Mouse (Mus musculus): ENCODE measurements around the gene Map4k5. TPM values are rescaled to one million over a fixed set of nuclear protein-coding genes. Genes with fewer than 3 reads are reported as not detected.
A peak's percentile ranks its signal among the peaks of the same experiment; 100 is the strongest.

The Map4k5 gene
- polyA plus RNA-seq, 1 experiment from 2014 or later: 30.7 TPM

DNA sequence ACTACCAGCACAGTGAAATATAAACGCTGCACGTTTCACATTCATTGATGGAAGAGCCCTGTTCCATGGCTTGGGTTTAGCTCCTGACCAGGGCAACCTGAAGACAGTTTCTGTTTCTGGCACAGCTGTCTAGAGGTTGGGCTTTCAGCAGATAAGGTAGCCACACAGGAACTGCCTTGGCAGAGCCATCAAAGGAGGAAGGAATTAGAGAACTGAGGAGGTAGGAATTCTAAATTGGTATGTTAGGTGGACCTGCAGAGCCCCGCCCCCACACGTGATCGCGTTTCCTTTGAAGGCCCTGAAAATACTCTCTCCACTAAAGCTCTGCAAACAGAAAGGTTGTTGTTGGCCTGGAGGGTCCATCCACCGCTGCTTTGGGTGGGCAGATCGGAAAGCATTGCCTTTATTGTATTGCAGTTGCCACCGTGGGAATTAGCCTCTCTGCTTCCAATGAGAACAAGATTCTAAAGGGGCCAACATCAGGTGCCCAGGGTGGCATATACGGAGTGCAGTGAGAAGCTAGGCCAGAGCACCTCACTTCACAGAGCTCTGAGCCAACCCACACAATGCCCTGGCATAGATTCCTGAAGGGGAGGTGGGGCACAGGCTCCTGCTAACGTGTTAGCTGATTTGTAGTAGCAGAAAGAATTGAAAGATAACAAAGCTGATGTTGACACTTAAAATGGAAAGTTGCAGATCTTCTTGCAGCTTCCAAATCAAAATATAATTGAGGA is 116.2 kb downstream of the Map4k5 start:
- H3K9me3 ChIP-seq: no peaks in the 10 kb centered on the region
- peaks cover 4% of the 10 kb centered on the region for H3K4me1 ChIP-seq (replicated peaks)
- no peak overlapping the region for H3K4me2 ChIP-seq
- no peak overlapping the region for H3K4me3 ChIP-seq
- WGBS: 75% methylated on average over 11 of the region's 11 CpGs
- no peak for ATAC-seq (ENCODE audit: low read depth)
- no peaks in the 10 kb centered on the region for H3K27me3 ChIP-seq
- no peak overlapping the region for H3K9ac ChIP-seq
- H3K36me3 ChIP-seq: no peaks in the 10 kb centered on the region
- H3K27ac ChIP-seq (replicated peaks): no peak overlapping the region

DNA sequence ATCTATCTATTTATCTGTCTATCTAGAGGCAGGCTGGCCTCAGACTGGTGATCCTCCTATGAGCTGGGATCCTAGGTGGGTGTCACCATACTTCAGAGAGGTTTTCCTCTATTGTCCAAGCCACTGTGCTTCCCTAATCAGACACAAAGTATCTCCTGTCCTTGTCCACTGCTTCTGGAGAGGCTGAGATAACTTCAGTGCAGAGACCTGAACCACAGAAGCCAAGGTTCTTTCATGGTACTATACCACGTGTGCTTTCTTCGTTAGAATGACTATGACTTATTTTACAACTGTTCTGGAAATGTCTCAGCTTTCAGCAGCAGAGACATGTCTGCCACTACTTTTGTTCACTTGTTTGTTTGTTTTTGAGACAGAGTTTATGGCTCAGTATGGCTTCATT is 124.2 kb downstream of the Map4k5 start:
- 80% methylated on average over 2 of the region's 2 CpGs for WGBS
- no peaks in the 10 kb centered on the region for H3K27me3 ChIP-seq
- H3K36me3 ChIP-seq: no peaks in the 10 kb centered on the region
- H3K4me1 ChIP-seq (replicated peaks): peaks cover 28% of the 10 kb centered on the region
- no peaks in the 10 kb centered on the region for H3K9me3 ChIP-seq
- H3K9ac ChIP-seq: no peak overlapping the region
- no peak overlapping the region for H3K4me3 ChIP-seq
- ATAC-seq (ENCODE audit: low read depth): no peak
- H3K27ac ChIP-seq (replicated peaks): no peak overlapping the region
- no peak overlapping the region for H3K4me2 ChIP-seq

DNA sequence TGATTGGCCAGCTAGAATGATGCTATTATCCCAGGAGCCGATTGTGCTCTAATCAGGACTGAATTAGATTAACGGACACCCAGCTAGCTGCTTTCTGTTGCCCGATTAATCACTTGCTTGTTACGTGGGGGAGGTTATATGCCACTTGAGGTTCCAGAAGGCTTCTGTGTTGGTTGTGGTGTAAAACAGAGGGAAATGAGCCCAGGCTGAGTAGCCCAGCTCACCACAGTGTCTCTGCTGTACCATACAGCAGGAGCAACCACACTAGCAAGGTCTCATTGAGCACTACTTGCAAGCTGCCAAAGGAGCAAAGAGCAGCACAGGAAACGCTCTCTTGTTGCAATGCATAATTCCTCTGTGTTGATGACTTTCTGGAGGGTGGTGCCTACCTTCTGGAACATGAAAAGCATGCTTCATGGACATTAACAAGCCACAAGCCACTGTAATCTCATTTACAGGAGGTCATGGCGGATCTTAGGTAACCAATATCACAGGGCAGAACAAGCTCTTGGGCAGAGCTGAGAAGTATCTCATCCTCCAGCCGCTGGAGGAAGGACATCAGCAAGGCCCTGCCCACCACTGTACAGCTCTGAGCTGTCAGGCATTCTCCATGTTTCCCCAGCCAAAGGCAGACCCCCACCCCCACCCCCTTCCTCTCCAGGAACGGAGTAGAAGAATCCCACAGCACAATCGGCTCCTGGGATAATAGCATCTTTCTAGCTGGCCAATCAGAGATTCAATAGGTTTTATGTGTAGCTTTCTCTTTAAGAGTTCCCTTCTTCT is 125.3 kb downstream of the Map4k5 start:
- Histone ChIP-seq H3K27ac (replicated peaks) (0 out of 2 replicates have a peak overlapping the region, but pooled peaks have one; percentile 14), H3K27me3 (no peaks in the 10 kb centered on the region), H3K9ac (no peak overlapping the region), H3K9me3 (no peaks in the 10 kb centered on the region), H3K4me3 (no peak overlapping the region), H3K4me2 (no peak overlapping the region), H3K36me3 (no peaks in the 10 kb centered on the region), H3K4me1 (replicated peaks) (peaks cover 28% of the 10 kb centered on the region)
- 37% methylated on average over 9 of the region's 9 CpGs for WGBS
- ATAC-seq (ENCODE audit: low read depth): peak; percentile 51; the same call in 1 of the 2 replicates

DNA sequence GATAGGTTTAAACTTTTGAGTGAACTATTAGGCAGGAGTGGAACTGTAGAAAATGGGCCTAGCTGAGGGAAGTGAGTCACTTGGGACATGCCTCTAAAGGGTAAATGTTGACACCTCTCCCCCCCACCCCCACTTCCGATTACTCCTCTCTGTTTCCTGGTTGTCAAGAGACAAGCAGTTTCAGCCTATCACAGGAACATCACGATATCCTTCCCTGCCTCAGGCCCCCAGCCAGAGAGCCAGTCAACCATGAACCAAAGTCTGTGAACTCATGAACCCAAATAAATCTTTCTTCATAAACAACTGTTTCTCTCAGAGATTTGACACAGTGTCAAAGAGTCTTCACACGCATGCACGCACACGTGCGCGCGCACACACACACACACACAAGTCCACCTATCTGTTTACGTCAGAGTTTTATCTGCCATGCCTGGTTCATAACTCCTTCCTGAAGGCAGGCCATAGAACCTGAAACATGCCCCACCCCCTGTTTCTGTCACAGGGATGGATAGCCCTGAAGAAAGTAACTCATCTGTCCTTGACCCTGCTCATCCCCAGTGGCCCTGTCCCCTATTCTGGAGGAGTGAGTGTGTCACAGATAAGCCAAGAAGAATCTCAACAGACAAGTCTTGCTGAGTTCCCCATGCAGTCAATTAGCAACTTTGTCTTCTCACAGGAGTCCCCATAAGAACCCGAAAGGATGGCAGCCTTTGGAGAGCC is 126.7 kb downstream of the Map4k5 start:
- ATAC-seq (ENCODE audit: low read depth): no peak
- 60% methylated on average over 10 of the region's 10 CpGs for WGBS
- no peaks in the 10 kb centered on the region for H3K27me3 ChIP-seq

DNA sequence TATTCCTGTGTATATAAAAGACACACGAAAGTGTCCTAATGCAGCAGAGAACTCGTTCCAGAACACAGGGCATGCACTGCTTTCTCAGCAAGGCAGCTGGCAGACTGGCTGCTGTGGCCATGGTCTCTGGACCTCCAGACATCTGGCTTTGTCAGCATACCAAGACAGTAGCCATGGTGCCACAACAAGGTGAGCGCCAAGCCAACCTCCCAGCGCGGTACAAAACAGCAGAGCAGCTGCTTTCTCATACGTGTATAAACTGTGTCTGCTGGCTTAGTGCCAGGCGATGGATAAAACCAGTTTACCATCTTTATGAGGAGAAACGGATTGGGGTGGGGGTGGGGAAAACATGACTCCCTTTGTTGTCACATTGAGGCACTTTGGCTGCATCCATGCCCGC is 127.5 kb downstream of the Map4k5 start:
- Histone ChIP-seq H3K4me1 (replicated peaks) (peaks cover 28% of the 10 kb centered on the region), H3K9me3 (no peaks in the 10 kb centered on the region), H3K9ac (no peak overlapping the region), H3K27ac (replicated peaks) (no peak overlapping the region), H3K27me3 (no peaks in the 10 kb centered on the region), H3K4me3 (no peak overlapping the region), H3K4me2 (no peak overlapping the region), H3K36me3 (no peaks in the 10 kb centered on the region)
- 46% methylated on average over 9 of the region's 9 CpGs for WGBS
- no peak for ATAC-seq (ENCODE audit: low read depth)

More for the DNA sequence above, 126.7 kb downstream of the Map4k5 start:
- no peak overlapping the region for H3K27ac ChIP-seq (replicated peaks)
- H3K36me3 ChIP-seq: no peaks in the 10 kb centered on the region
- H3K4me3 ChIP-seq: no peak overlapping the region
- H3K9me3 ChIP-seq: no peaks in the 10 kb centered on the region
- H3K4me1 ChIP-seq (replicated peaks): peaks cover 28% of the 10 kb centered on the region
- H3K4me2 ChIP-seq: no peak overlapping the region
- H3K9ac ChIP-seq: no peak overlapping the region

DNA sequence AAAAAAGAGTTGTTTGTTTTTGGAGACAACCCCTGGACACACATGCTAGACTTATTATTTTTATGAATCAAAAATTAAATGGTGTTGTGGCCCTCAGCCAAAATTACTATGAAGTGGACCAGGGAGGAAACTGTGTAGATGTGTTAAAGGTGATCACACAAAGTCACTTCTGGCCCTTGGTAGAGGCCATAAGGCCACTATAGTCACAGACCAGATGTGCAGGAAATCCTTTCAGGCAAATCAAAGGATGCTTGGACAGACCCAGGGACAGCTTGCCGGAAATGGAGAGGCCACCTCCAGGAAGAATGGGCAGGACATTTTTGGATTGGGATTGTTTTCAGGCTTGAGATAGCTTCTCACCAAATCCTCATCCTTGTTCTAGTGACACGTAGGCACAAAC is 131.4 kb downstream of the Map4k5 start:
- Histone ChIP-seq H3K4me1 (replicated peaks) (peaks cover 32% of the 10 kb centered on the region), H3K9ac (no peak overlapping the region), H3K36me3 (no peaks in the 10 kb centered on the region), H3K9me3 (no peaks in the 10 kb centered on the region), H3K27me3 (no peaks in the 10 kb centered on the region), H3K27ac (replicated peaks) (no peak overlapping the region), H3K4me3 (no peak overlapping the region), H3K4me2 (no peak overlapping the region)
- no peak for ATAC-seq (ENCODE audit: low read depth)
- WGBS: 88% methylated on average over 2 of the region's 2 CpGs

DNA sequence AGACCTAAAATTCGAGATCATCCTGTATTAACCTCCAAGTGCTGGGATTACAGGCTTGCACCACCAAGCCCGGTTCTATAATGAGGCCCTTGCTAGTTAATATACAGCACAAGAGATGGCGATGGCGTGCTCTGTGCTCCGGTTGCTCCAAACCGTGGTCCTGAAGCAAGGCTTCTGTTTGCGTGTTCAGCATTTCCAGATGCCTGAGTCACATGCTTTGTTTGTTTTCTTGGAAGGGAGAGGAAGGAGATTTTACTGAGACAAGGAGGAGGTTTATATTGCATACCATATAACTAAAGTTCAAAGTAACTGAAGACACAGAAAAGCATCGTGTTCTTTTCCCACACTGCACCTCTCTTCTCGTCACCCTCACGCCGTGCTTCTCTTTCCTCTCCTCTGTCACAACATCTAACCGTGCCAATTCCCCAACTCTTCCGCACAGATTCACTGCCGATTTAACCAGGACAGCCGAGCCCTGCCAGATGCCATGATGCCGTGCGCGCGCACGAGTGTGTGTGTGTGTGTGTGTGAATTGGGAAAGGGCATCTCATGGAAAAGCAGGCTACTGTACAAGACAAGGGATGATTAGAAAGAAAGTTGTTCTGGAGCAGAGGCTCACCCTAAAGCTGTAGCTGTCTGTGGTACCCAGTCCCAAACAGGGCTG is 132.1 kb downstream of the Map4k5 start:
- no peak for ATAC-seq (ENCODE audit: low read depth)
- no peaks in the 10 kb centered on the region for H3K27me3 ChIP-seq
- no peaks in the 10 kb centered on the region for H3K36me3 ChIP-seq
- H3K4me2 ChIP-seq: no peak overlapping the region
- H3K27ac ChIP-seq (replicated peaks): no peak overlapping the region
- no peak overlapping the region for H3K4me3 ChIP-seq
- no peak overlapping the region for H3K9ac ChIP-seq
- 88% methylated on average over 20 of the region's 20 CpGs for whole genome bisulfite sequencing
- H3K9me3 ChIP-seq: no peaks in the 10 kb centered on the region
- H3K4me1 ChIP-seq (replicated peaks): peaks cover 24% of the 10 kb centered on the region

DNA sequence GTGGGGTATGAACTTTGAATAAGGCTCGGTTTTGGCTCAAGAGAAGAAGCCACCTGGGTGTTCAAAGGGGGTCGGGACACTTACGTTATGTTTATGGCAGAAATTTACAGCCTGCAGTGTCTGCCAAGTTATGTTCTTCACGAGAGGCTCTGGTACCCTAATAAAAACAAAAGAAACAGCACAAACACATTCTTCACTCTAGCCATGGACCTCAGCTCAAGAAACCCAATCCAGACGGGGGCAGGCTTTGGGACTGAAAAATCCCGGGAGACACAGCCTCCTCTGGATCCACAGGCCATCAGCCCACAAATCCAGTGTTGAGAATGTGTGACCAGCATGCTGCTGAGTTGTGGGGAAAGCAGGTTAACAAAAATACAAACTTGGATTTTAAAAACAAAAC is 133.0 kb downstream of the Map4k5 start:
- Histone ChIP-seq H3K27me3 (no peaks in the 10 kb centered on the region), H3K4me2 (no peak overlapping the region), H3K4me1 (replicated peaks) (peaks cover 18% of the 10 kb centered on the region), H3K27ac (replicated peaks) (no peak overlapping the region), H3K9me3 (no peaks in the 10 kb centered on the region), H3K9ac (no peak overlapping the region), H3K4me3 (no peak overlapping the region), H3K36me3 (no peaks in the 10 kb centered on the region)
- no peak for ATAC-seq (ENCODE audit: low read depth)
- 54% methylated on average over 6 of the region's 6 CpGs for WGBS

DNA sequence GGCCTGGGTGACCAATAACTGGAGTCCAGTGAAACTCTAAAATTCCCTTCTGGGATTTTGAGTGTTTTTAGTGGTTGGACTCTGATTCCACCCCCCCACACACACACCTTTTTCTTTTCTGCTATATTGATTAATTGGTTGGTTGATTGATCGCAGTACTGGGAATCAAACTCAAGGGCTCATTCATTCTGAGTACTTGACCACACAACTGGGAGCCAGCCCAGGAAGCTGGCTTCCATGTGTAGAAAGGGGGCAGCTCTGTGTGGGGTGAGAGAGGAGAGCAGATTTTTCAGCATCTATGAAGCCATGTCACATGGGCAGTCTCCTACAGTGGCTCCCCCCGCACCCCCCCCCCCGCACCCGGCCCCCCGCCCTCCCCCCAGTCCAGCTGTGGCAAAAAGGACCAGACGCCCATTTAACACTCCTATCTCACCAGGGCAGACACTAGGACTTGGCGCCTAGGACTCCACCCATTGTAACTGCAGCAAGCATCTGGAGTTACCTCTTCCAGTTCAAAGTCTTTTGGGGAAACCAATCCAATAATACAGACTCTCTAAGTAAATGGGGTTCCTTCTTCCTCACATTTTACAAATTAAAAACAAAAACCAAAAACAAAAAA is 133.6 kb downstream of the Map4k5 start:
- Histone ChIP-seq H3K9ac (no peak overlapping the region), H3K36me3 (no peaks in the 10 kb centered on the region), H3K27ac (replicated peaks) (peak overlapping the region; percentile 28; the same call in 1 of the 2 replicates), H3K9me3 (no peaks in the 10 kb centered on the region), H3K4me3 (no peak overlapping the region), H3K4me1 (replicated peaks) (peaks cover 18% of the 10 kb centered on the region), H3K4me2 (peak overlapping the region; percentile 57), H3K27me3 (no peaks in the 10 kb centered on the region)
- WGBS: 59% methylated on average over 7 of the region's 7 CpGs
- ATAC-seq (ENCODE audit: low read depth): no peak

DNA sequence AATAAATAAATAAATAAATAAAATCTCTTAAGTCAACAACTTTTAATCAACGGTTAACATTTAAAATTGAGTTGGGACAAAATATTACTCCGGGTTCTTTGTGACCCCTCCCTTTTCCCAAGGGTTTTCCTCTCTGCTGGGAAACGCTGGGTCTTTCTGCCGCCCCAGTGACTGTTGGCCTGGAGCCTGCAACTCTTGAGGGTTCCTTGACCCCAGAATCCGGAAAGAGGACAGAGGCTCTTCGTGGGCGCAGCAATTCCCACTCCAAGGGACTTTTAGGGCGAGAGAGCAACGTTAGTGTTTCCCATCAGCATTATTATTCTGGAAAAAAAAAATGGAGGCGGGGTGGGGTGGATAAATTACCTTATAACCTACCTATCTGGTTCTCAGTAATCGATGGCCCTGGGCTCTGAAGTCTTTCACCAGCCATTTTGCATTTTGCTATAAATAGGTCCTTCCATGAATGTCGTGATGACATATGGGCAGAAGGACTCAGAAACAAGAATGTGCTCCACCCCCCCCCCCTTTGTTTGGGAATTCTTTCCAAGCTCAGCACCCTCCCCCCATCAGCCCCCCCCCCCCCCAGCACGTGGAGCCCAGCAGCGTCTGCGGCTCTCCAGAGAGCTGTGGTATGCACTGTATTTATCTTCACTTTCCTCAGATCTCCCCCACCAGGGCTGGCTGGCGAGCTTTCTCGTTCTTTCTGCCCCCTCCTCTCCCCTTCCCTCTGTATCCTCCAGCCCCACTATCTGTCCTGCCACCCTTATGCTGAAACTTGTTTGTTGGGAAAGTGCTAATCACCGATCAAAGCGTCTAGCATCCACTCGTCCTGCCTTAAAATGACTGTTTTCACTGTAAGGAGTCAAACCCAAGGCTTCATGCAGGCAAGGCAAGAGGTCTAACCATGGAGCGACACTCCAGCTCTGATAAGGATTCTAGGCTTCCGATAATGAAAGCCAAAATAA is 134.5 kb downstream of the Map4k5 start:
- H3K36me3 ChIP-seq: no peaks in the 10 kb centered on the region
- peak; percentile 54; the same call in 1 of the 2 replicates for ATAC-seq (ENCODE audit: low read depth)
- H3K9me3 ChIP-seq: no peaks in the 10 kb centered on the region
- WGBS: 15% methylated on average over 20 of the region's 22 CpGs
- H3K4me3 ChIP-seq: peak overlapping the region; percentile 18
- no peaks in the 10 kb centered on the region for H3K27me3 ChIP-seq
- H3K27ac ChIP-seq (replicated peaks): peak overlapping the region; percentile 52; the same call in 1 of the 2 replicates
- H3K4me2 ChIP-seq: peak overlapping the region; percentile 57
- peak overlapping the region; percentile 50 for H3K9ac ChIP-seq
- peaks cover 21% of the 10 kb centered on the region for H3K4me1 ChIP-seq (replicated peaks)
